Mouse (Mus musculus) kidney, embryonic 16.5 days (tissue): ENCODE results near the gene Polr1e. TPM values are rescaled to one million over a fixed set of nuclear protein-coding genes. Genes with fewer than 3 reads are reported as not detected.

Experiments used
- ATAC-seq: fragments of 200-750 bp; cut with Nextera tagmentation; 2 replicates; pipeline ENCODE4 v1.8.0; 2017; ENCODE audit warnings: moderate TSS enrichment; ENCODE audit not compliant: low FRiP score, low TSS enrichment
- H3K27ac ChIP-seq: fragments of 300-500 bp; sonication (generic); 2 replicates; pipeline ENCODE4 v1.5.1; 2014; ENCODE audit warnings: low read length
- H3K27me3 ChIP-seq: fragments of 300-500 bp; sonication (generic); 2 replicates; pipeline ENCODE4 v1.6.1; 2014; ENCODE audit warnings: low read length, control low read depth, mixed read lengths; ENCODE audit not compliant: insufficient read depth
- H3K36me3 ChIP-seq: fragments of 300-500 bp; sonication (generic); 2 replicates; pipeline ENCODE4 v1.6.1; 2014; ENCODE audit warnings: low read length, control low read depth, mixed read lengths; ENCODE audit not compliant: insufficient read depth
- H3K4me1 ChIP-seq: fragments of 300-500 bp; sonication (generic); 2 replicates; pipeline ENCODE4 v1.6.1; 2014; ENCODE audit warnings: low read length, control low read depth, mixed read lengths; ENCODE audit not compliant: insufficient read depth
- H3K4me2 ChIP-seq: fragments of 300-500 bp; sonication (generic); replicated peaks from 2 replicates; pipeline ENCODE4 v1.6.1; 2014; ENCODE audit warnings: low read depth, low read length
- H3K4me3 ChIP-seq: fragments of 300-500 bp; sonication (generic); 2 replicates; pipeline ENCODE4 v1.5.1; 2014; ENCODE audit warnings: mild to moderate bottlenecking, low read length
- H3K9ac ChIP-seq: fragments of 300-500 bp; sonication (generic); replicated peaks from 2 replicates; pipeline ENCODE4 v1.6.1; 2014; ENCODE audit warnings: low read length
- H3K9me3 ChIP-seq: fragments of 300-500 bp; sonication (generic); 2 replicates; pipeline ENCODE4 v1.6.1; 2016; ENCODE audit warnings: low read length, control low read depth
- WGBS: fragments of 180-500 bp; shearing (Covaris S2); extraction: QIAGEN DNeasy Blood & Tissue Kit; methylation state at CpG from one replicate; pipeline ENCODE4 v1.1.7; 2014; 5-methylcytosine and 5-hydroxymethylcytosine counted together
- polyA plus RNA-seq: library from polyadenylated mRNA; unstranded; fragments of >200 nt; fragmentation: Nextera tagmentation; extraction: Ambion mirVana; gene quantifications from 2 replicates; pipeline ENCODE4 v1.2.1, GENCODE M21; 2015

Gene Polr1e
- 39.9 and 43.0 TPM in 2 replicates for polyA plus RNA-seq

GRCm38 (mm10) chr4:45018452-45018980, at the start of gene Polr1e:
Gene Polr1e (plus strand): TSS chr4:45018583.
- 0 out of 2 replicates have a peak, but pooled peaks cover 4% of the 10 kb centered on the region for H3K36me3 ChIP-seq
- WGBS = under 1% methylated on average over 29 of the region's 29 CpGs
- H3K4me2 ChIP-seq = peak within 1 kb of the TSS; percentile 94
- no peak within 1 kb of the TSS for H3K27ac ChIP-seq
- H3K4me1 ChIP-seq = peaks cover 18% of the 10 kb centered on the region
- H3K27me3 ChIP-seq = no peaks in the 10 kb centered on the region
- H3K9me3 ChIP-seq = no peaks in the 10 kb centered on the region
- H3K4me3 ChIP-seq = peak within 1 kb of the TSS; percentile 67
- H3K9ac ChIP-seq = peak within 1 kb of the TSS; percentile 67
- ATAC-seq = peak; percentile 92

GRCm38 (mm10) chr4:44970056-44970455, 48.3 kb upstream of the Polr1e start:
- no peaks in the 10 kb centered on the region for H3K36me3 ChIP-seq
- peaks cover 8% of the 10 kb centered on the region for H3K4me1 ChIP-seq
- H3K4me2 ChIP-seq = no peak overlapping the region
- no peaks in the 10 kb centered on the region for H3K9me3 ChIP-seq
- WGBS = 93% methylated on average over 7 of the region's 7 CpGs
- no peaks in the 10 kb centered on the region for H3K27me3 ChIP-seq
- ATAC-seq = no peak
- H3K4me3 ChIP-seq = no peak overlapping the region
- H3K27ac ChIP-seq = no peak overlapping the region
- no peak overlapping the region for H3K9ac ChIP-seq

- 22% methylated on average over 10 of the region's 10 CpGs for WGBS
- Histone ChIP-seq H3K4me1 (peaks cover 8% of the 10 kb centered on the region), H3K9me3 (no peaks in the 10 kb centered on the region), H3K4me3 (no peak overlapping the region), H3K27ac (no peak overlapping the region), H3K4me2 (no peak overlapping the region), H3K27me3 (no peaks in the 10 kb centered on the region), H3K36me3 (no peaks in the 10 kb centered on the region), H3K9ac (no peak overlapping the region)
- ATAC-seq = no peak
Measured at GRCm38 (mm10) chr4:44970612-44971110, 47.7 kb upstream of the Polr1e start.

GRCm38 (mm10) chr4:44973450-44973849, 44.9 kb upstream of the Polr1e start:
- Histone ChIP-seq H3K4me2 (peak overlapping the region; percentile 46), H3K4me3 (peak overlapping the region; percentile 19), H3K4me1 (peaks cover 8% of the 10 kb centered on the region), H3K27ac (no peak overlapping the region; the same call in 1 of the 2 replicates), H3K9ac (peak overlapping the region; percentile 36; the same call in 1 of the 2 replicates), H3K9me3 (no peaks in the 10 kb centered on the region), H3K27me3 (no peaks in the 10 kb centered on the region), H3K36me3 (no peaks in the 10 kb centered on the region)
- peak; percentile 52 for ATAC-seq
- WGBS = 19% methylated on average over 9 of the region's 9 CpGs

GRCm38 (mm10) chr4:44973871-44974270, 44.5 kb upstream of the Polr1e start:
- no peaks in the 10 kb centered on the region for H3K27me3 ChIP-seq
- H3K4me2 ChIP-seq = peak overlapping the region; percentile 46
- H3K9me3 ChIP-seq = no peaks in the 10 kb centered on the region
- H3K4me3 ChIP-seq = peak overlapping the region; percentile 19
- WGBS = 42% methylated on average over 14 of the region's 14 CpGs
- H3K27ac ChIP-seq = no peak overlapping the region; the same call in 1 of the 2 replicates
- H3K9ac ChIP-seq = peak overlapping the region; percentile 36; the same call in 1 of the 2 replicates
- no peaks in the 10 kb centered on the region for H3K36me3 ChIP-seq
- peaks cover 8% of the 10 kb centered on the region for H3K4me1 ChIP-seq
- peak; percentile 44; the same call in 1 of the 2 replicates for ATAC-seq

- no peak for ATAC-seq
- Histone ChIP-seq H3K9ac (no peak overlapping the region), H3K36me3 (no peaks in the 10 kb centered on the region), H3K27ac (no peak overlapping the region), H3K4me1 (peaks cover 8% of the 10 kb centered on the region), H3K4me2 (no peak overlapping the region), H3K27me3 (no peaks in the 10 kb centered on the region), H3K4me3 (no peak overlapping the region), H3K9me3 (no peaks in the 10 kb centered on the region)
- WGBS = 69% methylated on average over 8 of the region's 8 CpGs
Measured at GRCm38 (mm10) chr4:44974331-44974730, 44.1 kb upstream of the Polr1e start.

- Histone ChIP-seq H3K4me1 (peaks cover 24% of the 10 kb centered on the region), H3K4me3 (no peak overlapping the region), H3K9ac (no peak overlapping the region), H3K9me3 (no peaks in the 10 kb centered on the region), H3K27ac (no peak overlapping the region), H3K36me3 (no peaks in the 10 kb centered on the region), H3K4me2 (no peak overlapping the region), H3K27me3 (no peaks in the 10 kb centered on the region)
- WGBS = 69% methylated on average over 6 of the region's 6 CpGs
- ATAC-seq = no peak
Measured at GRCm38 (mm10) chr4:44976026-44976615, 42.3 kb upstream of the Polr1e start.

GRCm38 (mm10) chr4:44976921-44977710, 41.3 kb upstream of the Polr1e start:
- Histone ChIP-seq H3K27ac (no peak overlapping the region), H3K4me1 (peaks cover 29% of the 10 kb centered on the region), H3K4me2 (no peak overlapping the region), H3K4me3 (no peak overlapping the region), H3K9me3 (no peaks in the 10 kb centered on the region), H3K9ac (no peak overlapping the region), H3K27me3 (no peaks in the 10 kb centered on the region), H3K36me3 (no peaks in the 10 kb centered on the region)
- ATAC-seq = no peak
- WGBS = 83% methylated on average over 10 of the region's 10 CpGs

GRCm38 (mm10) chr4:44978175-44978574, 40.2 kb upstream of the Polr1e start:
- H3K4me3 ChIP-seq = no peak overlapping the region
- no peak for ATAC-seq

More at GRCm38 (mm10) chr4:44978175-44978574, 40.2 kb upstream of the Polr1e start:
- peaks cover 40% of the 10 kb centered on the region for H3K4me1 ChIP-seq
- 59% methylated on average over 5 of the region's 5 CpGs for WGBS
- no peaks in the 10 kb centered on the region for H3K36me3 ChIP-seq
- H3K9me3 ChIP-seq = no peaks in the 10 kb centered on the region
- H3K9ac ChIP-seq = no peak overlapping the region
- H3K4me2 ChIP-seq = no peak overlapping the region
- no peak overlapping the region for H3K27ac ChIP-seq
- no peaks in the 10 kb centered on the region for H3K27me3 ChIP-seq
